Mouse (Mus musculus): Measurements from ENCODE around the gene Azi2.

Azi2 gene

DNA sequence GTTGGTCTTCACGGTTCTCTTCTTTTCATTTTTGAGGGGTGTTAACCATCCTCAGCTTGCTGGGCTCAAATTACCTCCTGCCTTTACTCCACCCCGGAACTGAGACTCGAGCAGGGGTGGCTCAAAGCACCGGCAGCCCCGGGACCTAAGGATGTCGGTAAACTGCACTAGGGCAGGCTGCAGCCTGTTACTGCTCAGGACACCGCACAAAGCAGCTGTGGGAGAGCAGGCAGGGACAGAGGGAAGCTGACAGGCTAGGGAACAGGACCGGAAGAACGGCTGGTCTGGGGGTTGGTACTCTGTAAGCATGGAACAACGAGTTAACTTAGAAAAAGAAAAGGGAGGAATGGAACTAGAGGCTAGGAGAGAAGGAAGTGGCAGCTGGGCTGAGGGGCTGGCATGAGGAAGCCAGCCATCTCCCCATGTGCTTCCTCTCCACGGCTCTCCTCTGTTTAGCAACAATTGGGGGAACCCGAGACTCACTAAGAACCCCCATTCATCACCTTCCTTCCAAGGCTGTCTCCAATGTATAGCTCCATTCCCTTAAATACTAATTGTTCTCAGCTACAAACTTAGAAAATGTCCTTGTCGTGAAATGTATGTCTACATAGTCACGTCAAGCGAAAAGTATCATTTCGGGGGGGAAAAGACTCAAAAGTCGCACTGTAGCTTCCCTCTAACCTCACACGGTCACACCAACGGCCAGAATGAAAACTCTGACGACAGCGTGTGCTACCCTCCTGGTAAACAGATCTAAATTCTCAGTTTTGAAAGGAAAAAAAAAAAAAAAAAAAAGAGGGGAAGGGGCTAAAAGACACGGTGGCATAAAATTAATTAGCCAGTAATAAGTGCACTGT, 42.5 kb downstream of the Azi2 start:
- DNase-seq (ENCODE audit: low spot score) = no peak

GRCm38 (mm10) chr9:118083834-118084233, 43.5 kb downstream of the Azi2 start:
- DNase-seq (ENCODE audit: low spot score) = no peak

DNA sequence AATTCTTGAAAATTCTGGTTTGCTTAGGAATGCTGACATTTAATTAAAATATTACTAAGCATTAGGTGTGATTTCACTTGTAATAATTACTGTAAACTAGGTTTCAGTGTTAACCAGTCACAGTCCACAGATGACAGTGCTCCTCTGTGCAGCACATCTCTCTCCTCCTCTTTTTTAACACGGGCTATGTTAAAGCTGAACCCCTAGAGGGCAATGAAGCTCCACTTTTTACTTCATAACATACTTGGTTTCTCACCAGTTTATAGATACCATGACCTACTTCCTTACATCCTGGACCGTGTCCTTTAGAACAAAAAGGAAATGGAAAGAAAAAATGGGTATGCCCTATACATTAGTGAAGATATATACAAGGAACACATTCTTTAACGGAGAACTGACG, 59.1 kb downstream of the Azi2 start:
- DNase-seq (ENCODE audit: low spot score) = no peak

GRCm38 (mm10) chr9:118100484-118100883, 60.2 kb downstream of the Azi2 start:
- no peak for DNase-seq (ENCODE audit: low spot score)

DNA sequence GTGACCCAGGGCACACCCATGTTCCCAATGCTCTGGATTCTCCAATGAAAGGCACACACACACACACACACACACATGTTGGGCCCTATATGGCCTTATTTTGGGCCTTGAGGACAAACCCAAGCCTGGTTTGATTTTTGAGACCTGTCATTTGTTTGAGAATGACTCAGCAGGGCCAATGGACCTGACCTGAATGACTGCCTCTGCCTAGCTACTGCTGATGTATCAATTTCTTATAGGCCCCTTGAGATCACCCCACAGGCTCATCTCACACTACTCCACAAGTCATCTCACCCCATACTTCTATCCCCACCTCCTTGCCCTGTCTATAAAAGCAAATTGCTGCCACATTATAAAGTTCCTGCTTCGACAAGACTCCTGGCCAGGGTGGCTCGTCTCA, 61.5 kb downstream of the Azi2 start:
- DNase-seq (ENCODE audit: low spot score) = no peak

DNA sequence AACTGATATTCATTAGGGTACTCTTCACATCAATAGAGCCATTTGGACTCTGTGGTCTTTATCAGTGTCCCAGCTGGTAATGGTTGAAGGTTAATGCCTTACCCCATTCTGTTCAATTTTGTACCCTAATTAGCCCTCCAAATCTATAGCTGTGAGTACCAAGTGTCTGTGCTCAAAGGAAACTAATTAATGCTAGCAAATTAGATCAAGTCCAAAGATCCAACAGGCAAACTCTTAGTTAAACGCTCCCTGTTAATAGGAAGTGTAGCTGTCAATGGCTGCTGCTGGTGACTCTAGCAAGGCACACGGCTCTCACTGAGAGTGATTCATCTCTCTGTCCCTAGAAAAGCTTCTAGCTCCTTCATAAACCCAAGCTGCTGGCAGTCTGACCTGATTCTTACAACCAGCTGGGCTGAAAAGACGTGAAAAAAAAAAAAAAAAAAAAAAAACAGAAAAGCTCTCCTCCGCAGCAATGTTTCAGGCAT, 68.3 kb downstream of the Azi2 start:
- no peak for DNase-seq (ENCODE audit: low spot score)

- DNase-seq (ENCODE audit: low spot score) = no peak
Observed at GRCm38 (mm10) chr9:118109697-118110359, 69.5 kb downstream of the Azi2 start.

- DNase-seq (ENCODE audit: low spot score) = no peak
Observed at GRCm38 (mm10) chr9:118110360-118110710, 70.0 kb downstream of the Azi2 start.
